Mouse (Mus musculus) brain, embryonic 14.5 days (tissue): Measurements from ENCODE around the gene Pik3r5.
A peak's percentile ranks its signal among the peaks of the same experiment; 100 is the strongest.

Source experiments
- CTCF ChIP-seq: fragments of 200-500 bp; IDR thresholded peaks from 2 replicates; pipeline ENCODE4 v1.5.1; 2012; ENCODE audit warnings: inconsistent platforms, mild to moderate bottlenecking, moderate library complexity, borderline replicate concordance; ENCODE audit not compliant: insufficient read depth, insufficient read length; ENCODE audit errors: extremely low read depth
- POLR2A ChIP-seq: fragments of 200-500 bp; IDR thresholded peaks from 2 replicates; pipeline ENCODE4 v1.6.1; 2012; ENCODE audit warnings: mild to moderate bottlenecking, inconsistent platforms, borderline replicate concordance; ENCODE audit not compliant: poor library complexity, insufficient read depth, insufficient read length, severe bottlenecking; ENCODE audit errors: extremely low read depth

DNA sequence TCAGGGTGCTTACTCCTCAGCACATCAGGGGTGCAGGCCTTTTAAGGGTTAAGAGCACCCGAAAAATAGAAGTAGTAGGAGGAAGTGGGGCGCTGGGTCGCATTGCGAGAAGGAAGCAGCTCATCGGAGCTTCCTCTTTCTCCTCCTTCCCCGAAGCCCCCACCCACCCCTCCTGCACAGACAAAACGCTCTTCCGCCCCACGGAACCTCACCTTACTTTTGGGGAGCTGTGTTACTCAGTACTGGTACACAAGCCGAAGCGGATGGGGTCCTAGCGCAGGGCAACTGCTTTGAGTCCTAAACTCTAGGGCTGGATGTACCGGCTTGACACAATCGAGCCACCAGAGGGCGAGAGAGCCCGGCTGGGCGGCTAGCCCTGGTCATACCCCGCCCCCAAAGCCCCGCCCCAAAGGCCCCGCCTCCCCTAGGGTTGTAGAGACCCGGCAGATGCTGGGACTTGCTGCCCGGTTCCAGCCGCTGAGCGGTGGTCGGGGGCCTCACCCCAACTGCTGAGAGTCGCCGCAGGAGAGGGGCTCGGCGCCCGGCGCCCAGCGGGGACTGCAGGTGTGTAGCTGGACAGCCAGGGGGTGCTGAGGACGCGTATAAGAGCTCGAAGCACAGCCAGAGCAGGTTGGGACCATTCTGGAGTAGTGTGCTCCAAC lies at the start of gene Pik3r5:
- TF ChIP-seq POLR2A (no peak), CTCF (peak; percentile 62)
